Mouse (Mus musculus): Measurements from ENCODE around the gene Dbndd1. TPM values are rescaled to one million over a fixed set of nuclear protein-coding genes. Genes with fewer than 3 reads are reported as not detected.
A peak's percentile ranks its signal among the peaks of the same experiment; 100 is the strongest.
"Not testable (repeated sequence)": the region's sequence is repeated elsewhere in the genome, so short reads cannot be mapped to it uniquely, and the experiment has no call there.

Dbndd1 gene
- not detected in 2 replicates for polyA plus RNA-seq (2012; ENCODE audit: insufficient read depth, low replicate concordance)

DNA sequence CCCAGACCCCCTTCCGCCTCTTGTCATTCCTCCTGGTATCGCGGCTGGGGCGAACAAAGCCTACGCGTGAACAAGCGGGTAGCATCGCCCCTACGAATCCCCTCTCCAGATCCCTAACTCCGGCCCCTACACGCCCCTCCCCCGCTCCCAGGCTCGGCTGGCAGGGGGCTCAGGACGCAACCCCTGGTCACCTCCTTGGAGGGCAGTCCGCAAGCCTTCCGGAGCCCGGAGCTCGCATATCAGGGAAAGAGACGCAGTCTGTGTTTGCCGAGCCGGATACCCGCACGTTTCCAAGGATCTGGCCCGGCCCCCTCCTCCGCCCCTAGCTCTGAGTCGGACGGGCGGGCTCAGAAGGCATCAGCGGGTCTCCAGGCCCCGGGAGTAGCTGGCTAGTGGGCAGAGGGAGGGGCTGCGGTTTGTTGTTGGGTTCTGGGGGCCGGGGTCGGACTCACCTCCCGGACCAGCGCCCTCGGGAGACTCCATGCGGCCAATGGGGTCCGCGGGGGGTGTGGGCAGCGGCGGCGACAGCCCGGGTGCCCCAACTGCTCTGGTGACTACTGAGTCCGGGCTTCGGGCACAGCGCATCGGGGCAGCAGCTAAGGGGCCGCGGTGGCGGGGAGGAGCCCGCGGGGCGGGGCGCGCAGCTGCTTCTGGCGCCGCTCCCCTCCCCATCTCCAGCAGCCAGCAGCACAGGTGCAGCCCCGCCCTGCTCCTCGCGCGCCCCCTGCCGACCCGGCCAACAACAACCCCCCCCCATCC lies at the start of gene Dbndd1:
TSS of gene Dbndd1 (minus strand) at position 683 of the 759 bp plus-strand sequence.
- Histone ChIP-seq H3K9me3 (no peaks in the 10 kb centered on the region), H3K4me1 (peaks cover 46% of the 10 kb centered on the region), H3K4me3 (replicated peaks) (peak within 1 kb of the TSS; percentile 89), H3K27me3 (replicated peaks) (peaks cover 67% of the 10 kb centered on the region), H3K36me3 (replicated peaks; ENCODE audit: low read length) (peaks cover 7% of the 10 kb centered on the region)
- TF ChIP-seq FLI1 (IDR thresholded peaks at IDR 0.05; ENCODE audit: low read length) (no peak), GATA1 (IDR thresholded peaks at IDR 0.05; ENCODE audit: borderline replicate concordance, low read length) (no peak)

GRCm38 (mm10) chr8:123564221-123564620 lies 49.0 kb upstream of the Dbndd1 start:
- not testable (repeated sequence) for H3K4me3 ChIP-seq (replicated peaks); H3K27me3 ChIP-seq (replicated peaks); H3K36me3 ChIP-seq (replicated peaks; ENCODE audit: low read length); H3K4me1 ChIP-seq; H3K9me3 ChIP-seq

GRCm38 (mm10) chr8:123537641-123538040 lies 22.4 kb upstream of the Dbndd1 start:
- Histone ChIP-seq H3K27me3 (replicated peaks) (peaks cover 11% of the 10 kb centered on the region), H3K36me3 (replicated peaks; ENCODE audit: low read length) (peaks cover 43% of the 10 kb centered on the region)
- not testable (repeated sequence) for H3K9me3 ChIP-seq; H3K4me1 ChIP-seq; H3K4me3 ChIP-seq (replicated peaks)

- no peaks in the 10 kb centered on the region for H3K4me1 ChIP-seq
- H3K4me3 ChIP-seq (replicated peaks) = no peak overlapping the region
- TF ChIP-seq FLI1 (IDR thresholded peaks at IDR 0.05; ENCODE audit: low read length) (no peak), GATA1 (IDR thresholded peaks at IDR 0.05; ENCODE audit: borderline replicate concordance, low read length) (no peak)
- H3K9me3 ChIP-seq = no peaks in the 10 kb centered on the region
- peaks cover 49% of the 10 kb centered on the region for H3K36me3 ChIP-seq (replicated peaks; ENCODE audit: low read length)
- H3K27me3 ChIP-seq (replicated peaks) = peaks cover 11% of the 10 kb centered on the region
Observed at GRCm38 (mm10) chr8:123536990-123537380, 21.7 kb upstream of the Dbndd1 start.

GRCm38 (mm10) chr8:123536242-123536989 lies 21.2 kb upstream of the Dbndd1 start:
- Histone ChIP-seq H3K27me3 (replicated peaks) (peaks cover 11% of the 10 kb centered on the region), H3K9me3 (no peaks in the 10 kb centered on the region), H3K36me3 (replicated peaks; ENCODE audit: low read length) (peaks cover 55% of the 10 kb centered on the region), H3K4me3 (replicated peaks) (no peak overlapping the region), H3K4me1 (no peaks in the 10 kb centered on the region)
- TF ChIP-seq GATA1 (IDR thresholded peaks at IDR 0.05; ENCODE audit: borderline replicate concordance, low read length) (no peak), FLI1 (IDR thresholded peaks at IDR 0.05; ENCODE audit: low read length) (no peak)

GRCm38 (mm10) chr8:123527720-123528489 lies 12.6 kb upstream of the Dbndd1 start:
- no peak for TF ChIP-seq GATA1 (IDR thresholded peaks at IDR 0.05; ENCODE audit: borderline replicate concordance, low read length)
- TF ChIP-seq FLI1 (IDR thresholded peaks at IDR 0.05; ENCODE audit: low read length) = no peak
- Histone ChIP-seq H3K36me3 (replicated peaks; ENCODE audit: low read length) (peaks cover 98% of the 10 kb centered on the region), H3K4me3 (replicated peaks) (peak overlapping the region; percentile 31)

DNA sequence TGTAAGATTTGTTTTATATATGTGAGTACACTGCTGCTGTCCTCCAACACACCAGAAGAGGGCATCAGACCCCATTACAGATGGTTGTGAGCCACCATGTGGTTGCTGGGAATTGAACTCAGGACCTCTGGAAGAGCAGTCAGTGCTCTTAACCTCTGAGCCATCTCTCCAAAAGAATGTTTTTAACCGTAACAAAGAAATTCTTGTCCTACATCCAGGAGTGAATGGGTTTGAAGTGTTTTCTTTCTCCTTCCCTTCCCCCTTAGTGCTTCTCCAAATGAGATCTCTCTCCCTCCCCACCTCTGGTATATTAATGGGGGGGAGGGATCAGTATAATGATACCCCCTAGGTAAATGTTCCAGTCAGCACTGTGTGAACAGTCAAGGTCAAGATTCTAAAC lies 4.8 kb upstream of the Dbndd1 start:
- not testable (repeated sequence) for H3K4me3 ChIP-seq (replicated peaks); H3K9me3 ChIP-seq
- Histone ChIP-seq H3K27me3 (replicated peaks) (peaks cover 27% of the 10 kb centered on the region), H3K36me3 (replicated peaks; ENCODE audit: low read length) (peaks cover 46% of the 10 kb centered on the region), H3K4me1 (peaks cover 34% of the 10 kb centered on the region)

More at GRCm38 (mm10) chr8:123527720-123528489, 12.6 kb upstream of the Dbndd1 start:
- H3K27me3 ChIP-seq (replicated peaks) = peaks cover 7% of the 10 kb centered on the region
- H3K4me1 ChIP-seq = no peaks in the 10 kb centered on the region
- H3K9me3 ChIP-seq = no peaks in the 10 kb centered on the region

DNA sequence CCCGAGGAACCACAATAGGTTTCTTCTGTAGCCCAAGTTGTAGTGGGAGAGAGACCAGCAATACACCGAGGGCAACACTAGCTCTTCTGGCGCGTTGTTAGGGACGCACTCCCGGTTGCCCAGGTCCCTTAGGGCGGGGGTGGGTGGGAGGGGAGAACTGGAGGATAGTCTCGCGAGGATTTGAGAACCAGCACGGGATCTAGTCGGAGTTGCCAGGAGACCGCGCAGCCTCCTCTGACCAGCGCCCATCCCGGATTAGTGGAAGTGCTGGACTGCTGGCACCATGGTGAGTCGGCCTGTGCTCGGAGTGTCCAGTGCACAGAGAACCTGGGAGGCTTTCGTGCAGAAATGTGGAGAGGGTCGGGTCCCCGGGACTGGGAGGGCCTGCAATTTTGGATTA lies 3.4 kb upstream of the Dbndd1 start, which contains the start of gene Gas8:
TSS of gene Gas8 (plus strand) at position 168 of the 400 bp plus-strand sequence.
- Histone ChIP-seq H3K4me1 (peaks cover 47% of the 10 kb centered on the region), H3K9me3 (no peaks in the 10 kb centered on the region), H3K27me3 (replicated peaks) (peaks cover 40% of the 10 kb centered on the region), H3K4me3 (replicated peaks) (peak within 1 kb of the TSS; percentile 93), H3K36me3 (replicated peaks; ENCODE audit: low read length) (peaks cover 33% of the 10 kb centered on the region)
- TF ChIP-seq GATA1 (IDR thresholded peaks at IDR 0.05; ENCODE audit: borderline replicate concordance, low read length) = no peak
- TF ChIP-seq FLI1 (IDR thresholded peaks at IDR 0.05; ENCODE audit: low read length) = no peak

- TF ChIP-seq GATA1 (IDR thresholded peaks at IDR 0.05; ENCODE audit: borderline replicate concordance, low read length) (no peak), FLI1 (IDR thresholded peaks at IDR 0.05; ENCODE audit: low read length) (no peak)
- Histone ChIP-seq H3K4me3 (replicated peaks) (peak overlapping the region; percentile 93), H3K27me3 (replicated peaks) (peaks cover 45% of the 10 kb centered on the region), H3K9me3 (no peaks in the 10 kb centered on the region), H3K4me1 (peaks cover 47% of the 10 kb centered on the region), H3K36me3 (replicated peaks; ENCODE audit: low read length) (peaks cover 28% of the 10 kb centered on the region)
Observed at GRCm38 (mm10) chr8:123518172-123518571, 2.9 kb upstream of the Dbndd1 start.

DNA sequence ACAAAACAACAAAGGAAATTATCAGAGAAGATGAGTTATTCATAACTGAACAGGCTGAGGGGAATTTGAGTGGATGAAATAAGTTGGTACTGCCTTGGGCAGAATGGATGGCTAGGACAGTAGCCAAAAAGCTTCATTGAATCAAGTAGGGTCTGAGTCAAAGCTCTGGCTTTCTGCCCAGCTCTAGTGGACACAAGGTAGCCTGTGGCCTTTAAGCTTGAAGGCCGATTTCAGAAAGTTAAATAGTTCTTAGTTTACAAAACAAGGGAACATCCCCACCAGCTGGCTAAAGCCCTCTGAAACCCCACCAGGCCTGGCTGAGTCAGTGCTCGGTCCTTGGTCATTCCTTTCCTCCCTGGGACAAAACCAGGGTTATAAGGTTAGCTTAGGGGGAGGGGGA lies 1.3 kb upstream of the Dbndd1 start:
- H3K27me3 ChIP-seq (replicated peaks) = peaks cover 58% of the 10 kb centered on the region

More for the DNA sequence above, 1.3 kb upstream of the Dbndd1 start:
- H3K4me3 ChIP-seq (replicated peaks) = no peak overlapping the region
- H3K9me3 ChIP-seq = no peaks in the 10 kb centered on the region
- peaks cover 13% of the 10 kb centered on the region for H3K36me3 ChIP-seq (replicated peaks; ENCODE audit: low read length)
- TF ChIP-seq GATA1 (IDR thresholded peaks at IDR 0.05; ENCODE audit: borderline replicate concordance, low read length) (no peak), FLI1 (IDR thresholded peaks at IDR 0.05; ENCODE audit: low read length) (no peak)
- peaks cover 40% of the 10 kb centered on the region for H3K4me1 ChIP-seq
